Mouse (Mus musculus): ENCODE data around the gene Uvrag. TPM values are rescaled to one million over a fixed set of nuclear protein-coding genes. Genes with fewer than 3 reads are reported as not detected.
A peak's percentile ranks its signal among the peaks of the same experiment; 100 is the strongest.

Uvrag gene
- polyA plus RNA-seq, 1 experiment from 2014 or later: 18.3 TPM

- no peak overlapping the region for H3K27ac ChIP-seq (ENCODE audit: low read length)
These were observed 212.5 kb downstream of the Uvrag start for GRCm38 (mm10) chr7:98928336-98929025.

GRCm38 (mm10) chr7:98926906-98927528 is 213.9 kb downstream of the Uvrag start:
- Histone ChIP-seq H3K27ac (ENCODE audit: low read length) (no peak overlapping the region), H3K4me2 (ENCODE audit: low read length) (no peak overlapping the region), H3K4me1 (replicated peaks; ENCODE audit: control insufficient read depth, insufficient read depth, low read length) (peaks cover 3% of the 10 kb centered on the region; the same call in 1 of the 2 replicates), H3K4me3 (replicated peaks; ENCODE audit: low read length) (no peak overlapping the region), H3K9me3 (ENCODE audit: control insufficient read depth, low read length) (no peaks in the 10 kb centered on the region), H3K36me3 (ENCODE audit: control insufficient read depth, insufficient read depth) (no peaks in the 10 kb centered on the region), H3K27me3 (replicated peaks; ENCODE audit: control insufficient read depth, insufficient read depth, low read length) (no peaks in the 10 kb centered on the region), H3K9ac (replicated peaks; ENCODE audit: low read depth, low read length) (no peak overlapping the region)
- 80% methylated on average over 10 of the region's 10 CpGs for WGBS
- no peak for ATAC-seq

More at GRCm38 (mm10) chr7:98928336-98929025, 212.5 kb downstream of the Uvrag start:
- Histone ChIP-seq H3K27me3 (replicated peaks; ENCODE audit: control insufficient read depth, insufficient read depth, low read length) (no peaks in the 10 kb centered on the region), H3K4me3 (replicated peaks; ENCODE audit: low read length) (no peak overlapping the region), H3K4me2 (ENCODE audit: low read length) (no peak overlapping the region), H3K9me3 (ENCODE audit: control insufficient read depth, low read length) (no peaks in the 10 kb centered on the region), H3K36me3 (ENCODE audit: control insufficient read depth, insufficient read depth) (no peaks in the 10 kb centered on the region), H3K9ac (replicated peaks; ENCODE audit: low read depth, low read length) (no peak overlapping the region), H3K4me1 (replicated peaks; ENCODE audit: control insufficient read depth, insufficient read depth, low read length) (peaks cover 3% of the 10 kb centered on the region; the same call in 1 of the 2 replicates)
- ATAC-seq: no peak
- WGBS: 51% methylated on average over 7 of the region's 7 CpGs

- Histone ChIP-seq H3K27ac (ENCODE audit: low read length) (peak overlapping the region; percentile 48; the same call in 1 of the 2 replicates), H3K36me3 (ENCODE audit: control insufficient read depth, insufficient read depth) (no peaks in the 10 kb centered on the region), H3K4me1 (replicated peaks; ENCODE audit: control insufficient read depth, insufficient read depth, low read length) (peaks cover 3% of the 10 kb centered on the region; the same call in 1 of the 2 replicates), H3K27me3 (replicated peaks; ENCODE audit: control insufficient read depth, insufficient read depth, low read length) (no peaks in the 10 kb centered on the region), H3K4me2 (ENCODE audit: low read length) (no peak overlapping the region), H3K9ac (replicated peaks; ENCODE audit: low read depth, low read length) (0 out of 2 replicates have a peak overlapping the region, but pooled peaks have one; percentile 36), H3K4me3 (replicated peaks; ENCODE audit: low read length) (no peak overlapping the region), H3K9me3 (ENCODE audit: control insufficient read depth, low read length) (no peaks in the 10 kb centered on the region)
- peak; percentile 59 for ATAC-seq
- 56% methylated on average over 18 of the region's 18 CpGs for WGBS
These were observed 216.5 kb downstream of the Uvrag start for GRCm38 (mm10) chr7:98924380-98924869.

GRCm38 (mm10) chr7:98922984-98923383 is 218.0 kb downstream of the Uvrag start:
- ATAC-seq: no peak
- peaks cover 3% of the 10 kb centered on the region; the same call in 1 of the 2 replicates for H3K4me1 ChIP-seq (replicated peaks; ENCODE audit: control insufficient read depth, insufficient read depth, low read length)
- WGBS: 79% methylated on average over 5 of the region's 5 CpGs
- H3K4me2 ChIP-seq (ENCODE audit: low read length): no peak overlapping the region
- H3K4me3 ChIP-seq (replicated peaks; ENCODE audit: low read length): no peak overlapping the region
- H3K36me3 ChIP-seq (ENCODE audit: control insufficient read depth, insufficient read depth): no peaks in the 10 kb centered on the region
- no peak overlapping the region for H3K9ac ChIP-seq (replicated peaks; ENCODE audit: low read depth, low read length)
- no peaks in the 10 kb centered on the region for H3K27me3 ChIP-seq (replicated peaks; ENCODE audit: control insufficient read depth, insufficient read depth, low read length)
- no peaks in the 10 kb centered on the region for H3K9me3 ChIP-seq (ENCODE audit: control insufficient read depth, low read length)
- no peak overlapping the region for H3K27ac ChIP-seq (ENCODE audit: low read length)

- H3K9ac ChIP-seq (replicated peaks; ENCODE audit: low read depth, low read length): no peak overlapping the region
- H3K4me3 ChIP-seq (replicated peaks; ENCODE audit: low read length): no peak overlapping the region
- no peaks in the 10 kb centered on the region for H3K27me3 ChIP-seq (replicated peaks; ENCODE audit: control insufficient read depth, insufficient read depth, low read length)
- 73% methylated on average over 5 of the region's 5 CpGs for WGBS
- H3K9me3 ChIP-seq (ENCODE audit: control insufficient read depth, low read length): no peaks in the 10 kb centered on the region
- ATAC-seq: no peak
- no peak overlapping the region for H3K27ac ChIP-seq (ENCODE audit: low read length)
- no peak overlapping the region for H3K4me2 ChIP-seq (ENCODE audit: low read length)
- H3K4me1 ChIP-seq (replicated peaks; ENCODE audit: control insufficient read depth, insufficient read depth, low read length): peaks cover 3% of the 10 kb centered on the region
- H3K36me3 ChIP-seq (ENCODE audit: control insufficient read depth, insufficient read depth): no peaks in the 10 kb centered on the region
These were observed 223.5 kb downstream of the Uvrag start for GRCm38 (mm10) chr7:98917407-98917806.

GRCm38 (mm10) chr7:98916581-98916980 is 224.4 kb downstream of the Uvrag start:
- Histone ChIP-seq H3K4me2 (ENCODE audit: low read length) (no peak overlapping the region), H3K27ac (ENCODE audit: low read length) (no peak overlapping the region), H3K4me1 (replicated peaks; ENCODE audit: control insufficient read depth, insufficient read depth, low read length) (peaks cover 3% of the 10 kb centered on the region), H3K36me3 (ENCODE audit: control insufficient read depth, insufficient read depth) (no peaks in the 10 kb centered on the region), H3K27me3 (replicated peaks; ENCODE audit: control insufficient read depth, insufficient read depth, low read length) (no peaks in the 10 kb centered on the region), H3K9me3 (ENCODE audit: control insufficient read depth, low read length) (no peaks in the 10 kb centered on the region), H3K4me3 (replicated peaks; ENCODE audit: low read length) (no peak overlapping the region), H3K9ac (replicated peaks; ENCODE audit: low read depth, low read length) (no peak overlapping the region)
- peak; percentile 47; the same call in 1 of the 2 replicates for ATAC-seq
- 83% methylated on average over 6 of the region's 6 CpGs for WGBS

GRCm38 (mm10) chr7:98912953-98913360 is 228.0 kb downstream of the Uvrag start:
- no peak overlapping the region for H3K4me3 ChIP-seq (replicated peaks; ENCODE audit: low read length)
- no peak overlapping the region for H3K4me2 ChIP-seq (ENCODE audit: low read length)
- H3K9me3 ChIP-seq (ENCODE audit: control insufficient read depth, low read length): no peaks in the 10 kb centered on the region
- no peaks in the 10 kb centered on the region for H3K27me3 ChIP-seq (replicated peaks; ENCODE audit: control insufficient read depth, insufficient read depth, low read length)
- H3K36me3 ChIP-seq (ENCODE audit: control insufficient read depth, insufficient read depth): no peaks in the 10 kb centered on the region
- peaks cover 3% of the 10 kb centered on the region for H3K4me1 ChIP-seq (replicated peaks; ENCODE audit: control insufficient read depth, insufficient read depth, low read length)
- 60% methylated on average over 2 of the region's 2 CpGs for WGBS
- ATAC-seq: no peak
- H3K9ac ChIP-seq (replicated peaks; ENCODE audit: low read depth, low read length): no peak overlapping the region
- no peak overlapping the region for H3K27ac ChIP-seq (ENCODE audit: low read length)

GRCm38 (mm10) chr7:98911276-98911675 is 229.7 kb downstream of the Uvrag start:
- WGBS: 81% methylated on average over 8 of the region's 8 CpGs
- no peaks in the 10 kb centered on the region for H3K36me3 ChIP-seq (ENCODE audit: control insufficient read depth, insufficient read depth)
- no peak for ATAC-seq
- H3K4me1 ChIP-seq (replicated peaks; ENCODE audit: control insufficient read depth, insufficient read depth, low read length): peaks cover 1% of the 10 kb centered on the region
- H3K4me2 ChIP-seq (ENCODE audit: low read length): no peak overlapping the region
- H3K27ac ChIP-seq (ENCODE audit: low read length): no peak overlapping the region
- no peaks in the 10 kb centered on the region for H3K9me3 ChIP-seq (ENCODE audit: control insufficient read depth, low read length)
- no peak overlapping the region for H3K4me3 ChIP-seq (replicated peaks; ENCODE audit: low read length)
- H3K9ac ChIP-seq (replicated peaks; ENCODE audit: low read depth, low read length): no peak overlapping the region
- H3K27me3 ChIP-seq (replicated peaks; ENCODE audit: control insufficient read depth, insufficient read depth, low read length): no peaks in the 10 kb centered on the region

GRCm38 (mm10) chr7:98910712-98911111 is 230.2 kb downstream of the Uvrag start:
- whole genome bisulfite sequencing: 87% methylated on average over 11 of the region's 11 CpGs
- Histone ChIP-seq H3K36me3 (ENCODE audit: control insufficient read depth, insufficient read depth) (no peaks in the 10 kb centered on the region), H3K27me3 (replicated peaks; ENCODE audit: control insufficient read depth, insufficient read depth, low read length) (no peaks in the 10 kb centered on the region), H3K27ac (ENCODE audit: low read length) (no peak overlapping the region), H3K4me1 (replicated peaks; ENCODE audit: control insufficient read depth, insufficient read depth, low read length) (no peaks in the 10 kb centered on the region), H3K9me3 (ENCODE audit: control insufficient read depth, low read length) (no peaks in the 10 kb centered on the region), H3K4me3 (replicated peaks; ENCODE audit: low read length) (no peak overlapping the region), H3K4me2 (ENCODE audit: low read length) (no peak overlapping the region), H3K9ac (replicated peaks; ENCODE audit: low read depth, low read length) (no peak overlapping the region)
- no peak for ATAC-seq

Measured in forebrain, embryonic 16.5 days (tissue).